Mouse (Mus musculus): ENCODE measurements around the gene Crybb2.

Crybb2 gene

DNA sequence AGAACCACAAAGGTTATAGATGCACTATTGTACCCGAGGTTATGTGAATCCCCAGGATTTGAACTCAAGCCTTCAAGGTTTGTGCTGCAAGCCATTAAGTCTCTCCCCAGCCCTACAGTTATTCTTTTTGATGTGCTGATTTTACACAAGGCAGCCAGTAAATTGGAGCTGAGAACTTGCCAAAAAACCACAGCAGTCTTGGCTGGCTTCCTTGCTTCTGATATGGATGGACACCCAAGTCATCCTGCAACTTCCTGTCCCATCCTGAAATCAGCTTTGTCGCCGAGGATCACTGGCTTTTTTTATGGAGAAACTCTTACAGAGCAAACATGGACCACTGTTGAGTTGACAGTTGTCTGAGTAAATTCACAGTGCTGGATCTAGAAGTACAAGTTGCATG lies 39.8 kb downstream of the Crybb2 start:
- DNase-seq = no peak

DNA sequence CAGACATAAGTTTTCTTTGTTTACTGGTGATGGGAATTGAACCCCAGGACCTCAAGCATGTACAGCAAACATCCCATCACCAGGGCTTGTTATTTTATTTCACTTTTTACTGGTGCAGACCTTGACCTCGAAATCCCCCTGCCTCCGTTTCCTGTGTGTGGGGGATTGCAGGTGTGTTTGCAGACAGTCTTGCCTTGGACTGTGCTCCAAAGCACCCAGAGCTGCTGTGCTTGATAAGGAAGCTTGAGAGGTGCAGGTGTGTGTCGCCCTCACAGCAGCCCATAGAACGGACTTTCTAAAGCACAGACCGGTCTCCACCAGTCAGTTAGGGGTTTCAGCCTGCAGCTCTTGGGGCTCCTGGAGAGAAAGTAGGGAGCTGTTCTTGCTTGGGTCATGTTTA lies 43.2 kb downstream of the Crybb2 start:
- no peak for DNase-seq

GRCm38 (mm10) chr5:113024154-113024764 lies 45.7 kb downstream of the Crybb2 start:
- peak; percentile 76 for DNase-seq

DNA sequence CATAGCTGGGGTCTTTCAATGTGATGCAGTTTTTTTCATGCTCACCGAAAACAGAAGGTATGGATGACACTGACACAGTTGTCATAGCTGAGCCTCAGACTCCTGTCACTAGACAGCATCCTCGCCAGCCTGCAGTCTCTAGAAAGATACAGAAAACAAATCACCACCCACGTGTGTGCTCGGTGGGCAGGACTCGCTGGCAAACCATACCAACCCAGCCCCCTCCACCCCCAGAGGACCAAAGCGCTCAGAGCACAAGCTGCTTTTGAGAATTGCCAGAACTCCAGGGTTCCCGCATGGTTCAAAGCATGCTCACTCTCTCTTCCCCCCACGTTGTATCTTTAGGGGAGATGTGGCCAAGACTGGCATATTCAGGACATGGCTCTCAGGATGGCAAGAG lies 51.7 kb downstream of the Crybb2 start:
- no peak for DNase-seq

DNA sequence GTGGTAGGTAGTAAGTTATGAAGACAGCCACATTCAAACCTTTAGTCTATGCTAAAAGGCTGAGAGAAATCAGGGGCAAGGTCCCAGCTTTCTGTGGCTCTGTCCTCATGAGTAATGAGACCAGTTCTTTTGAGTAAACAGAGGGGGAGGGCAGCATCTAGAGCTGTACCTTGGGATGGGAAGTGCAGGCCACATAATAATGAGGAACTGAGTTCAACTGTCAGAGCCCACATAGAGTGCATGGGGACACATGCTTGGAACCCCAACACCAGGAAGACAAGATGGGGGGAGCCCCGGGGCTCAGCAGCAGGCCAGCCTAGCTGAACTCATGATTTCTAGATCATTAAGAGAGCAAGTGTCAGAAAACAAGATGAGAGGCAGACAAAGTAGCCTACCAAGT lies 52.9 kb downstream of the Crybb2 start:
- no peak for DNase-seq

GRCm38 (mm10) chr5:113015236-113016061 lies 54.5 kb downstream of the Crybb2 start, which contains the start of gene Grk3:
Gene Grk3, minus strand, starts transcription at chr5:113015791.
- DNase-seq = peak; percentile 66

- peak; percentile 79 for DNase-seq
Measured at GRCm38 (mm10) chr5:113014808-113015235, 55.1 kb downstream of the Crybb2 start.

DNA sequence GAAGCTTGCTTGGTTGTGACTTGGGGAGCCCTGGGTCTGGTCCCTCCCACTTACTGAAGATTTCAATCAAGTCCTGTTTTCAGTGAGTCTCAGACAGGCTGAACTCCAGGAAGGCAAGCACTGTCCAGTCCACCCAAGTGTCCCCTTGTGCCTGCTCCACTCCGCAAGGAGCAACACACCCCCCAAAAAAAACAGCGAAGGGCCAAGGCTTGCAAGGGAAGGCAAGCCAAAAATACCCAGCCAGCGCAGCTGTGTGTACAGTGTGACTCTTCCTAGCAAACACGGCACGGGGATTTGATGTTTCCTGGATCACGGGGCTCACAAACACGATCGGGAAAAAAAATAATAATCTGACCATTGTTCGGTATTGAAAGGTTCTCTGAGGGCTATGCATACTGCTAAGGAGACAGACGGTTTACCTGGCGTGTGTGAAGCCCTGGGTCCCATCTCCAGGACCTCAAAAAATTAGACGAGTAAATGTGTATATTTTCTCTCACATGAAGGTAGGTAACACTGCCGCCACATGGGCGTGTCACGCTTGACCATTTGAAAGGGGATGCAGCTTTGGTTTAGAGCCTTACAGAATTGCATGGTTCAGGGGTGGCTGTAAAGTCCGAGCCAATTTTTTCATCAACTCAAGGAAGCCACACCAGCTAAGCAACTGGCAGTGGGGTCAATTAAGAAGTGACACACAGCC lies 55.7 kb downstream of the Crybb2 start:
- no peak for DNase-seq

GRCm38 (mm10) chr5:113011926-113012325 lies 58.0 kb downstream of the Crybb2 start:
- DNase-seq = no peak

GRCm38 (mm10) chr5:113009183-113009820 lies 60.6 kb downstream of the Crybb2 start:
- DNase-seq = no peak

GRCm38 (mm10) chr5:113008496-113008895 lies 61.4 kb downstream of the Crybb2 start:
- DNase-seq = no peak
